Mouse (Mus musculus): ENCODE results near the gene Lhx5. TPM values are rescaled to one million over a fixed set of nuclear protein-coding genes. Genes with fewer than 3 reads are reported as not detected.

Gene Lhx5
- polyA plus RNA-seq, 1 experiment from 2014 or later, result not detected

DNA sequence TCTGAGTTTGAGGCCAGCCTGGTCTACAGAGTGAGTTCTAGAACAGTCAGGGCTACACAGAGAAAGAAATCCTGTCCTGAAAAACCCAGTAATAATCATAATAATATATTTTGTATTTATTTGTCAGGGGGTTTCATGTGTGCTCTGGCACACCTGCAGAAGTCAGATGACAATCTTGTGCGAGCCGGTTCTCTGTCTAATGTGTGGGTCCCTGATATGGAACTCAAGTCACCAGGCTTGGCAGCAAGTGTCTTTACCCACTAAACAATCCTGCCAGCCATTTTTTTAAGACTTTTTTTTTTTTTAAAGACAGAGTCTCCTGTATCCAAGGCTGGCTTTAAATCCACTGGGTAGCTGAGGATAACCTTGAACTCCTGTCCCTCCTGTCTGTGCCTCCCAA, 41.9 kb downstream of the Lhx5 start:
- no peak overlapping the region for H3K4me2 ChIP-seq (replicated peaks)
- H3K27me3 ChIP-seq, result peaks cover 21% of the 10 kb centered on the region
- H3K4me3 ChIP-seq, result no peak overlapping the region
- no peaks in the 10 kb centered on the region for H3K9me3 ChIP-seq
- H3K4me1 ChIP-seq, result 0 out of 2 replicates have a peak, but pooled peaks cover 7% of the 10 kb centered on the region
- H3K9ac ChIP-seq, result no peak overlapping the region
- no peak overlapping the region for H3K27ac ChIP-seq
- H3K36me3 ChIP-seq, result no peaks in the 10 kb centered on the region
- no peak for ATAC-seq (ENCODE audit: low FRiP score, low read depth)
- 80% methylated on average over 2 of the region's 2 CpGs for WGBS

DNA sequence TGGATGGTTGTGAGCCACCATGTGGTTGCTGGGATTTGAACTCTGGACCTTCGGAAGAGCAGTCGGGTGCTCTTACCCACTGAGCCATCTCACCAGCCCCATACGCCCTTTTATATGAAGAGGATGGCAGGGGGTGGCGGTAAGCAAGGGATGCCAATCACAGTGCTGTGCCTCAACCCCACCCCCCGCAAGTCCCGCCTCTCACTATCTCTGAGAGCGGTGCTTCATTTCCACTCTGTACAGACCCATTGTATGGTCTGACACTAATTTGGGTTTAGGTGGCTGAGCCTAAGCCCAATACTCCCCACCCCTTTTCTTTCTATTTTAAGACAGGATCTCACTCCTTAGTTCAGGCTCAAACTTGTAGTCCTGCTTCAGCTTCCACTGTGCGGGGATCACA, 44.4 kb downstream of the Lhx5 start:
- Histone ChIP-seq H3K27ac (no peak overlapping the region), H3K4me2 (replicated peaks) (no peak overlapping the region), H3K9me3 (no peaks in the 10 kb centered on the region), H3K36me3 (no peaks in the 10 kb centered on the region), H3K4me3 (no peak overlapping the region), H3K27me3 (peaks cover 21% of the 10 kb centered on the region), H3K4me1 (0 out of 2 replicates have a peak, but pooled peaks cover 7% of the 10 kb centered on the region), H3K9ac (no peak overlapping the region)
- 60% methylated on average over 8 of the region's 8 CpGs for WGBS
- ATAC-seq (ENCODE audit: low FRiP score, low read depth), result no peak

DNA sequence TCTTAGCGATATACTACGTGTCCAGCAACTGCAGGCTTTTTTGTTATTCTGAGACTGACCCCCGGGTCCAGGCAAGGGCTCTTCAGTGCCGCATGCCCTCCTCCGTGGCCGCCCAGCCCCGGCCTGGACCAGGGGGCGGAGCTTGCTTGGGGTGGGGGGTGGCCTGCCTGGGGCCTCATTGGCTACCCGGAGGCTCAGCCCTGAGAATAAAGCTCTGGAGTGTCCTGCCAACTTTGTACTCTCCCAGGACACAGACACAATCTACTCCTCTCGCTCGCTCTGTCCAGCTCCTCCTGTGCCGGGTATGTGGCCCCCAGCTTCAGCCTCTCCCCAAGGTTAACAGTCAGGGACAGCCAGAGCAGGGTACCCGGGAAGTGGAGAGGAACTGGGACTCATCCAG, 44.8 kb downstream of the Lhx5 start, which contains the start of gene Sds:
Gene Sds (plus strand): TSS at position 231 of the 400 bp plus-strand sequence.
- peaks cover 21% of the 10 kb centered on the region for H3K27me3 ChIP-seq
- 16% methylated on average over 13 of the region's 13 CpGs for WGBS
- no peaks in the 10 kb centered on the region for H3K9me3 ChIP-seq
- no peak within 1 kb of the TSS for H3K27ac ChIP-seq
- 0 out of 2 replicates have a peak, but pooled peaks cover 4% of the 10 kb centered on the region for H3K4me1 ChIP-seq
- H3K4me2 ChIP-seq (replicated peaks), result no peak within 1 kb of the TSS
- no peak for ATAC-seq (ENCODE audit: low FRiP score, low read depth)
- no peak within 1 kb of the TSS for H3K9ac ChIP-seq
- H3K36me3 ChIP-seq, result no peaks in the 10 kb centered on the region
- H3K4me3 ChIP-seq, result no peak within 1 kb of the TSS

DNA sequence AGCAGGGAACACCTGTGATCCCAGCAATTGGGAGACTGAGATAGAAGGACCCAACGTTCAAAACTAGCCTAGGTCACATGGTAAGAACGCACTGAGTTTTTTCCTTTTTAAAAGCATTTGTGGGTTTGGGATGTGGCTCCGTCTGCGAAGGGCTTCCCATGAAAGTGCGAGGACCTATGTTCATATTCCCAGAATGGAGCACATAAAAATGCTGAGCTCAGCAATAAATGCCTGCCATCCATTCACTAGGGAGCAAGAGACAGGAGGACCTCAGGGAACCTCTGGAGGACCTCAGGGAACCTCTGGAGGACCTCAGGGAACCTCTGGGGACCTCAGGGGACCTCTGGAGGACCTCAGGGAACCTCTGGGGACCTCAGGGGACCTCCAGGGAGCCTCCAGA, 46.5 kb downstream of the Lhx5 start:
- H3K27me3 ChIP-seq, result peaks cover 21% of the 10 kb centered on the region
- H3K9ac ChIP-seq, result no peak overlapping the region
- no peaks in the 10 kb centered on the region for H3K4me1 ChIP-seq
- no peak overlapping the region for H3K4me3 ChIP-seq
- H3K36me3 ChIP-seq, result no peaks in the 10 kb centered on the region
- ATAC-seq (ENCODE audit: low FRiP score, low read depth), result no peak
- H3K4me2 ChIP-seq (replicated peaks), result no peak overlapping the region
- 89% methylated on average over 5 of the region's 5 CpGs for WGBS
- no peaks in the 10 kb centered on the region for H3K9me3 ChIP-seq
- H3K27ac ChIP-seq, result no peak overlapping the region

DNA sequence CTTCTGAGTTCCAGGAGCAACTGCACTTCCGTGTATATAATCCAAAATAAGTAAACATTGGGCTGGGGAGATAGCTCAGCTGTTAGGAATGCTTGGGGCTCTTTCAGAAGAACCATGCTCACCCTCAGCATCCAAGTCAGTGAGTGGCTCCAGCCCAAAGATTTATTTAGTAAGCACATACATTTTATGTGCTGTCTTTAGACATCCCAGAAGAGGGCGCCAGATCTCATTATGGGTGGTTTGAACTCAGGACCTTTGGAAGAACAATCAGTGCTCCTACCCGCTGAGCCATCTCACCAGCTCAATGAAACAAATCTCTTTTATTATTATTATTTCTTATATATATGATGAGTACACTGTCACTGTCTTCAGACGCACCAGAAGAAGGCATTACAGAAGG, 48.0 kb downstream of the Lhx5 start:
- no peaks in the 10 kb centered on the region for H3K4me1 ChIP-seq
- no peak overlapping the region for H3K4me3 ChIP-seq
- WGBS, result 65% methylated on average over 4 of the region's 4 CpGs
- ATAC-seq (ENCODE audit: low FRiP score, low read depth), result no peak
- peaks cover 7% of the 10 kb centered on the region for H3K36me3 ChIP-seq
- no peaks in the 10 kb centered on the region for H3K9me3 ChIP-seq
- no peak overlapping the region for H3K27ac ChIP-seq
- H3K27me3 ChIP-seq, result peaks cover 17% of the 10 kb centered on the region
- no peak overlapping the region for H3K9ac ChIP-seq
- no peak overlapping the region for H3K4me2 ChIP-seq (replicated peaks)

DNA sequence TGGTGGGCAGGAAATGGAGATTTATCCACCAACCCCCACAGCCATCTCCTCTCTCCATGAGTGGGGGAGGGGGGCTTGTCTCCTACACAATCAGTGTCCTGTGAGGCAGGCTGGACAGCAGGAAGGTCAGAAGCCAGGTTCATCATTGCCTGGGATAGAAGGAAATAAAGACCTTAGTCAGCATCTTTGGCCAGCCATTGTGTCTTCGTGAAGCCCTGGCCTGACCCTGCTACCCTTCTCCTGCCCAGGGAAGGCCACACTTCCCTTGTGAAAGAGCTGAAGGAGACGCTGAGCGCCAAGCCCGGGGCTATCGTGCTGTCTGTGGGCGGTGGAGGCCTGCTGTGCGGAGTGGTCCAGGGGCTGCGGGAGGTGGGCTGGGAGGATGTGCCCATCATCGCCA, 49.7 kb downstream of the Lhx5 start:
- no peak overlapping the region for H3K4me2 ChIP-seq (replicated peaks)
- H3K27me3 ChIP-seq, result peaks cover 13% of the 10 kb centered on the region
- H3K4me1 ChIP-seq, result no peaks in the 10 kb centered on the region
- no peak overlapping the region for H3K27ac ChIP-seq
- peaks cover 24% of the 10 kb centered on the region for H3K36me3 ChIP-seq
- 73% methylated on average over 9 of the region's 9 CpGs for WGBS
- no peak overlapping the region for H3K9ac ChIP-seq
- no peak overlapping the region for H3K4me3 ChIP-seq
- H3K9me3 ChIP-seq, result no peaks in the 10 kb centered on the region
- ATAC-seq (ENCODE audit: low FRiP score, low read depth), result no peak

DNA sequence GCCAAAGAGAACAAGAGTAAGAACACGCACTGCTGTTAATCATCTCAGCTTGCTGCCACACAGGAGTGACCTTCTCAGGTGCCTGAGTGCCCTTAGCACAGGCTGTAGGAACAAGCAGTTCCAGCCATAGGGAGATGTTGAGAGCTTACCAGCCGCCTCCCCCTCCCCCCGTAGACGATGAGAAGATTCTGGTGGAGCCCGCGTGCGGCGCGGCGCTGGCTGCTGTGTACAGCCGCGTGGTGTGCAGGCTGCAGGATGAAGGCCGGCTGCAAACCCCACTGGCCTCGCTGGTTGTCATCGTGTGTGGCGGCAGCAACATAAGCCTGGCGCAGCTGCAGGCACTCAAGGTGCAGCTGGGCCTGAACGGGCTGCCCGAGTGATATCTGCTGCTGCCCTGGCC, 51.9 kb downstream of the Lhx5 start:
- H3K4me3 ChIP-seq, result no peak overlapping the region
- H3K4me1 ChIP-seq, result no peaks in the 10 kb centered on the region
- H3K9me3 ChIP-seq, result no peaks in the 10 kb centered on the region
- no peak overlapping the region for H3K9ac ChIP-seq
- 87% methylated on average over 19 of the region's 19 CpGs for WGBS
- no peak overlapping the region for H3K4me2 ChIP-seq (replicated peaks)
- no peak for ATAC-seq (ENCODE audit: low FRiP score, low read depth)
- no peak overlapping the region for H3K27ac ChIP-seq
- H3K36me3 ChIP-seq, result peaks cover 46% of the 10 kb centered on the region
- H3K27me3 ChIP-seq, result no peaks in the 10 kb centered on the region

DNA sequence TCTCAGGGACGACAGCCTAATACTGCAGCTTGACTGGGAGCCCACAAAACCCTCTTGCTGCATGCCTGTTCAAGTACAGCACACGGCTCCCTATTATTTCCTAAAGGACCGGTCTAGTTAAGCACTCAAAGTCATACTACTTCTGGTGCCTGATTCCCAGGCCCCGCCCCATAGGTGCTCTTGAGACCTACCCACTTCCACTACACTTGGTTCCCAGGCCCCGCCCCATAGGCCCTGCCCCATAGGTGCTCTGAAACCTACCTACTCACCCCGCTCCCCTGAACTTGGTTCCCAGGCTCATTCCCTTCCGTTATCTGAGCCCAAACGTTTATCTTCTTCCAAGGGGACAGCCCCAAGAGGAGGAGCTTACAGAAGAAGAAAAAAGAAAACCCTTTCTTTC, 56.3 kb downstream of the Lhx5 start:
- no peaks in the 10 kb centered on the region for H3K4me1 ChIP-seq
- no peak for ATAC-seq (ENCODE audit: low FRiP score, low read depth)
- no peaks in the 10 kb centered on the region for H3K27me3 ChIP-seq
- no peak overlapping the region for H3K4me3 ChIP-seq
- WGBS, result 83% methylated on average over 8 of the region's 8 CpGs
- no peak overlapping the region for H3K9ac ChIP-seq
- H3K4me2 ChIP-seq (replicated peaks), result no peak overlapping the region
- H3K27ac ChIP-seq, result no peak overlapping the region
- no peaks in the 10 kb centered on the region for H3K9me3 ChIP-seq
- peaks cover 79% of the 10 kb centered on the region for H3K36me3 ChIP-seq

DNA sequence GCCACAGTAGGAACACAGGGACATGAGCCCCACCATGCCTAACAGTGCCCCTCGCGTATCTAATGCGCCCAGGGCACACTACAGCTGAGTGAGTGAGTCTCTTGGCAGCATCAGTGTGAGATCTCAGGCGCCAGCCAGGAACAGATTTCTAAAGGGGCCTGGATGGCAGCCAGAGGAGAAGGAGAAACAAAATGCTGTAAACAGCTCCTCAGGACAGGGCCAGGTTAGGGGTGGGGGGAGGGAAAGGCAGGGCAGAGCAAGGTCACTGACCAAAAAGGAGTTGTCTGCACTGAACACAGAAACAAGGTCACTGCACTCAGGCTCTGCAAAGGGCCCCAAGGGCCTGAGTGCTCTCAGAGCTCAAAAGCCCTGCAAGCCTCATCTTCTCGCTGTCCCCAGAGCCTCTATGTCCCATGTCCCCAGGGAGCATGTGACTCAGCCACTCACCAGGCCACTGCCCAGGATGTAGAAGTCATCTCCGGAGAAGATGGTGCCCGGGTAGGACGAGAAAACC, 59.2 kb downstream of the Lhx5 start:
- H3K4me2 ChIP-seq (replicated peaks), result no peak overlapping the region
- no peaks in the 10 kb centered on the region for H3K9me3 ChIP-seq
- no peak for ATAC-seq (ENCODE audit: low FRiP score, low read depth)
- H3K27me3 ChIP-seq, result no peaks in the 10 kb centered on the region
- H3K27ac ChIP-seq, result no peak overlapping the region
- H3K9ac ChIP-seq, result no peak overlapping the region
- no peaks in the 10 kb centered on the region for H3K4me1 ChIP-seq
- H3K36me3 ChIP-seq, result peaks cover 85% of the 10 kb centered on the region
- WGBS, result 83% methylated on average over 8 of the region's 8 CpGs
- H3K4me3 ChIP-seq, result no peak overlapping the region

Other genes starting within 250 kb of the Lhx5 start
- gene Sdsl, start 41.1 kb downstream of the Lhx5 start, polyA plus RNA-seq (2015; fragmentation: Nextera tagmentation; extraction: Ambion mirVana), result 2.0 and 2.3 TPM in 2 replicates
- gene Sds, start 44.8 kb downstream of the Lhx5 start, polyA plus RNA-seq (2015; fragmentation: Nextera tagmentation; extraction: Ambion mirVana), result not detected in 2 replicates
- gene Plbd2, start 71.9 kb downstream of the Lhx5 start, polyA plus RNA-seq (2015; fragmentation: Nextera tagmentation; extraction: Ambion mirVana), result 55.9 and 58.8 TPM in 2 replicates
- gene Slc8b1, start 79.5 kb downstream of the Lhx5 start, polyA plus RNA-seq (2015; fragmentation: Nextera tagmentation; extraction: Ambion mirVana), result 6.1 and 6.9 TPM in 2 replicates
- 23.7 and 24.0 TPM in 2 replicates for gene Tpcn1, start 157.0 kb downstream of the Lhx5 start, polyA plus RNA-seq (2015; fragmentation: Nextera tagmentation; extraction: Ambion mirVana)
- gene Iqcd, start 157.3 kb downstream of the Lhx5 start, polyA plus RNA-seq (2015; fragmentation: Nextera tagmentation; extraction: Ambion mirVana), result 0.68 and 0.69 TPM in 2 replicates
- gene Rita1, start 180.9 kb downstream of the Lhx5 start, polyA plus RNA-seq (2015; fragmentation: Nextera tagmentation; extraction: Ambion mirVana), result 15.6 and 17.9 TPM in 2 replicates
- 46.5 and 47.2 TPM in 2 replicates for gene Ddx54, start 181.0 kb downstream of the Lhx5 start, polyA plus RNA-seq (2015; fragmentation: Nextera tagmentation; extraction: Ambion mirVana)
- not detected in 2 replicates for gene Cfap73, start 202.5 kb downstream of the Lhx5 start, polyA plus RNA-seq (2015; fragmentation: Nextera tagmentation; extraction: Ambion mirVana)
- 0.70 and 0.78 TPM in 2 replicates for gene Rasal1, start 217.1 kb downstream of the Lhx5 start, polyA plus RNA-seq (2015; fragmentation: Nextera tagmentation; extraction: Ambion mirVana)

Measured in limb, embryonic 13.5 days (tissue).